Mouse (Mus musculus) intestine, embryonic 14.5 days (tissue): Measurements from ENCODE around the gene Olfr1394. TPM values are rescaled to one million over a fixed set of nuclear protein-coding genes. Genes with fewer than 3 reads are reported as not detected.

Source experiments
- ATAC-seq: fragments of 200-750 bp; cut with Nextera tagmentation; replicated peaks from 2 replicates; pipeline ENCODE4 v1.8.0; 2017; ENCODE audit warnings: low read depth, moderate number of reproducible peaks, moderate TSS enrichment, moderate library complexity; ENCODE audit not compliant: low FRiP score, low TSS enrichment
- DNase-seq: peaks from one replicate; pipeline ENCODE4 v3.0.0-alpha.2; 2018; ENCODE audit warnings: low spot score
- H3K27ac ChIP-seq: fragments of 300-500 bp; sonication (generic); 2 replicates; pipeline ENCODE4 v1.5.1; 2014; ENCODE audit warnings: low read depth, mild to moderate bottlenecking, control low read depth
- H3K27me3 ChIP-seq: fragments of 300-500 bp; sonication (generic); replicated peaks from 2 replicates; pipeline ENCODE4 v1.6.1; 2014; ENCODE audit warnings: low read length, control low read depth; ENCODE audit not compliant: control insufficient read depth, insufficient read depth
- H3K36me3 ChIP-seq: fragments of 300-500 bp; sonication (generic); 2 replicates; pipeline ENCODE4 v1.6.1; 2014; ENCODE audit warnings: low read length, control low read depth; ENCODE audit not compliant: control insufficient read depth, insufficient read depth
- H3K4me1 ChIP-seq: fragments of 300-500 bp; sonication (generic); replicated peaks from 2 replicates; pipeline ENCODE4 v1.6.1; 2014; ENCODE audit warnings: low read length, control low read depth, mixed read lengths; ENCODE audit not compliant: control insufficient read depth, insufficient read depth
- H3K4me2 ChIP-seq: fragments of 300-500 bp; sonication (generic); 2 replicates; pipeline ENCODE4 v1.6.1; 2014; ENCODE audit warnings: low read length
- H3K4me3 ChIP-seq: fragments of 300-500 bp; sonication (generic); 2 replicates; pipeline ENCODE4 v1.5.1; 2014; ENCODE audit warnings: low read depth, low read length, control low read depth, mixed read lengths
- H3K9ac ChIP-seq: fragments of 300-500 bp; sonication (generic); 2 replicates; pipeline ENCODE4 v1.6.1; 2014; ENCODE audit warnings: mild to moderate bottlenecking, low read length
- H3K9me3 ChIP-seq: fragments of 300-500 bp; sonication (generic); 2 replicates; pipeline ENCODE4 v1.6.1; 2016; ENCODE audit warnings: low read length, control low read depth; ENCODE audit not compliant: control insufficient read depth
- WGBS: fragments of 180-500 bp; shearing (Covaris S2); extraction: QIAGEN DNeasy Blood & Tissue Kit; methylation state at CpG from one replicate; pipeline ENCODE4 v1.1.7; 2014; 5-methylcytosine and 5-hydroxymethylcytosine counted together
- polyA plus RNA-seq: library from polyadenylated mRNA; unstranded; fragments of >200 nt; fragmentation: Nextera tagmentation; extraction: Ambion mirVana; gene quantifications from 2 replicates; pipeline ENCODE4 v1.2.1, GENCODE M21; 2014

Gene Olfr1394
- polyA plus RNA-seq, 1 experiment from 2014 or later: not detected

GRCm38 (mm10) chr11:49201142-49201541 lies 47.0 kb downstream of the Olfr1394 start:
- no peak for ATAC-seq
- H3K9me3 ChIP-seq: no peaks in the 10 kb centered on the region
- H3K4me3 ChIP-seq: no peak overlapping the region
- H3K9ac ChIP-seq: no peak overlapping the region
- no peak overlapping the region for H3K4me2 ChIP-seq
- H3K27me3 ChIP-seq: no peaks in the 10 kb centered on the region
- peaks cover under 1% of the 10 kb centered on the region; the same call in 1 of the 2 replicates for H3K36me3 ChIP-seq
- no peak overlapping the region for H3K27ac ChIP-seq
- no peak for DNase-seq
- H3K4me1 ChIP-seq: peaks cover 8% of the 10 kb centered on the region; the same call in 1 of the 2 replicates

- Histone ChIP-seq H3K4me2 (peak overlapping the region; percentile 84), H3K9me3 (no peaks in the 10 kb centered on the region), H3K27ac (peak overlapping the region; percentile 100; the same call in 1 of the 2 replicates), H3K4me1 (peaks cover 8% of the 10 kb centered on the region; the same call in 1 of the 2 replicates), H3K27me3 (no peaks in the 10 kb centered on the region), H3K4me3 (peak overlapping the region; percentile 94), H3K9ac (peak overlapping the region; percentile 99), H3K36me3 (peaks cover 9% of the 10 kb centered on the region)
- no peak for DNase-seq
- WGBS: 45% methylated on average over 2 of the region's 2 CpGs
- ATAC-seq: no peak
These were observed 47.9 kb downstream of the Olfr1394 start for GRCm38 (mm10) chr11:49202071-49202470.

DNA sequence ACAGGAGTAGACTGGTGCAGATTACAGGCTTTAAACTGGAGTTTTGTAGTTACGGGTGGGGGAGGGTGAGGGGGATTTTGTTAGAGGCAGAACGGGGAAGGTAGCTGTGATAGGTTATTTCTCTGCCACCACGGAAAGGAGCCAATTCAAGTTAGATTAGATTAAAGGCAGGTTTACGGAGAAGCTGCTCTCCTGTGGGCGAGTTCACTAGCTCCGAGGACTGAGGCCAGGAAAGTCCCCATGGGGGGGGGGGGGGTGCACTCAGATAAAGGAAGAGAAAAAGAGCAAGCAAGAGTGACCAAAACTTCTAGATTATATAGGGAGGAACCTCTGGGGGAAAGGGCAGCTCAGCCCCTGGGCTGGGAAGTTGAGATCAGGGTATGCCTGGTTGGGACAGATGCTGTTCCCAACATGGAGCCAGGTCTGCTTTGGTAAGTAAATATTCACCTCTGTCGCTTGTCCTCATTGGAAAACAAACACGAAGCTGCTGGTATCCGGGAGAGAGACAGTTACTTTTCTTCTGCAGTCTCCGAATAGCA lies 48.4 kb downstream of the Olfr1394 start:
- peaks cover 8% of the 10 kb centered on the region; the same call in 1 of the 2 replicates for H3K4me1 ChIP-seq
- WGBS: 3% methylated on average over 10 of the region's 10 CpGs
- H3K9me3 ChIP-seq: no peaks in the 10 kb centered on the region
- DNase-seq (peak; percentile 77), ATAC-seq (peak; percentile 33)
- peaks cover 12% of the 10 kb centered on the region for H3K36me3 ChIP-seq
- H3K4me2 ChIP-seq: peak overlapping the region; percentile 84
- peak overlapping the region; percentile 94 for H3K4me3 ChIP-seq
- H3K9ac ChIP-seq: peak overlapping the region; percentile 99
- H3K27me3 ChIP-seq: no peaks in the 10 kb centered on the region
- peak overlapping the region; percentile 100 for H3K27ac ChIP-seq

DNA sequence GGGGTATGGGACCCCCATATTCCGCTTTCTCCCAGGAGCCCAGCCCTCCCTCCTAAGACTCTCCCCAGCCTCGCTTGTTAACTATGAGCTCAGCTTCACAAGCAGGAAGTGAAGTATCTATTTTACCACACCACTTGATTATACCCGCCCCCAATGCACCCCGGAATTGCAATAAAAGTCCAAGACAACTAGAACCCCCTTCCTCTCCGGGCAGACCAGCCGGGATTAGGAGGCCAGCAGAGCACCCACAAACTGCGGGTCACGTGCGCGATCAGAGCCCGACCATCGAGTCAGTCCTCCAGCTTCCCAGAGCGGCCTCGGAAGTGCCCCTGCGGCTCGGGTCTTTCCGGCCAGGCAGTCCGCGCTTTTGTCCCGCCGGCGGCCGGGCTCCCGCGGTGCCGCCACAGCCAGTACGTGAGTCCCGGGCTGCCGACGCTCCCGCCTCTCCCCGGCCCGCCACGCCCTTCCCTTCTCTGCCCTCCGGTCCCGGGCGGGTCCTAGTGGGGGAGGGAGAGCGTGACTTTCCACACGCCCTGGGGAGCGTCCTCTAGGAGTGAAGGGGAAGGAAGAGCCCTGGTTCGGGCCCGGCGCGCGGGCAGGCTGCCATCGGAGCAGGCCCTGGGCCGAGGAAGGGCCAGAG lies 49.1 kb downstream of the Olfr1394 start, which contains the start of gene Zfp62:
TSS of gene Zfp62 (plus strand) at position 164 of the 640 bp plus-strand sequence.
- DNase-seq (peak; percentile 99), ATAC-seq (peak; percentile 90)
- Histone ChIP-seq H3K4me1 (peaks cover 8% of the 10 kb centered on the region; the same call in 1 of the 2 replicates), H3K36me3 (peaks cover 16% of the 10 kb centered on the region), H3K27ac (peak within 1 kb of the TSS; percentile 100), H3K27me3 (no peaks in the 10 kb centered on the region), H3K9me3 (no peaks in the 10 kb centered on the region), H3K9ac (peak within 1 kb of the TSS; percentile 99), H3K4me3 (peak within 1 kb of the TSS; percentile 94), H3K4me2 (peak within 1 kb of the TSS; percentile 84)
- WGBS: under 1% methylated on average over 43 of the region's 47 CpGs

DNA sequence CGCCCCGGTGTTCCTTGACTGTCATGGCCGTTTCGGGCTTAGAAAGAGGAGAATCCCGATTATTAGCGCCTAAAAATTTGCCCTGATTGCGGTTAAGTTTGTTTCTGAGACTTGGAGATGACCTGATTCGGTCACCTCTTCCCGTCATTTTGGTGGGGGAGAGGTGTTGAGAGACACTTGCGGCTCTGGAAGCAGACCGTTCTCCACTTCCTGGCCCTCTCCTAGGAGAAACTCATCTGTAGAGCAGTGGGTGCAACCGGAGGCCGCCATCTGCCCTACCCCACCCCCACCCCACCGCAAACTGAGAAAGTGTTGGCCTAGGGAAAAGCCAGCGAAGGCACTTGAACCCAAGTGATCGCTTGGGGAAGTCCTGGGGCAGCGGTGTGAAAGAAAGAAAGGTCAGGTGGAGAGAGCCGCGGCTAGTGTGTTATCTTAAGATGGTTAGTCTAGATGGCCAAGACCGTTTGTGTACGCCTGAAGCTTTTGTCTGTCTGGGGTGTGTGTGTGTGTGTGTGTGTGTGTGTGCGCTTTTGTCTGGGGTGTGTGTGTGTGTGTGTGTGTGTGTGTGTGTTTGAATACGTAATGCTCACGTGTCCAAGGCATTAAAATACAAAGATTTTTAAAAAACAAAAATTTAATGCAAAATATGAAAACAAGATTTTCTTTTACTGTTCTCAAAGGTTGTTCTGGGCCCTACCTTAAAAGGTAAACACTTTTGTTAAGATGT lies 49.8 kb downstream of the Olfr1394 start:
- Histone ChIP-seq H3K27ac (peak overlapping the region; percentile 100), H3K27me3 (no peaks in the 10 kb centered on the region), H3K9me3 (no peaks in the 10 kb centered on the region), H3K9ac (peak overlapping the region; percentile 99), H3K4me3 (peak overlapping the region; percentile 94), H3K4me2 (peak overlapping the region; percentile 84), H3K4me1 (peaks cover 8% of the 10 kb centered on the region; the same call in 1 of the 2 replicates), H3K36me3 (peaks cover 16% of the 10 kb centered on the region)
- peak; percentile 75 for ATAC-seq
- DNase-seq: no peak
- WGBS: 0% methylated on average over 24 of the region's 24 CpGs

GRCm38 (mm10) chr11:49205080-49205590 lies 51.0 kb downstream of the Olfr1394 start:
- H3K36me3 ChIP-seq: peaks cover 16% of the 10 kb centered on the region
- ATAC-seq: no peak
- no peak for DNase-seq
- H3K9me3 ChIP-seq: no peaks in the 10 kb centered on the region
- H3K27me3 ChIP-seq: no peaks in the 10 kb centered on the region
- peak overlapping the region; percentile 94; the same call in 1 of the 2 replicates for H3K4me3 ChIP-seq
- H3K4me1 ChIP-seq: peaks cover 8% of the 10 kb centered on the region; the same call in 1 of the 2 replicates
- 85% methylated on average over 6 of the region's 6 CpGs for WGBS
- H3K4me2 ChIP-seq: peak overlapping the region; percentile 84
- no peak overlapping the region for H3K27ac ChIP-seq
- no peak overlapping the region for H3K9ac ChIP-seq

DNA sequence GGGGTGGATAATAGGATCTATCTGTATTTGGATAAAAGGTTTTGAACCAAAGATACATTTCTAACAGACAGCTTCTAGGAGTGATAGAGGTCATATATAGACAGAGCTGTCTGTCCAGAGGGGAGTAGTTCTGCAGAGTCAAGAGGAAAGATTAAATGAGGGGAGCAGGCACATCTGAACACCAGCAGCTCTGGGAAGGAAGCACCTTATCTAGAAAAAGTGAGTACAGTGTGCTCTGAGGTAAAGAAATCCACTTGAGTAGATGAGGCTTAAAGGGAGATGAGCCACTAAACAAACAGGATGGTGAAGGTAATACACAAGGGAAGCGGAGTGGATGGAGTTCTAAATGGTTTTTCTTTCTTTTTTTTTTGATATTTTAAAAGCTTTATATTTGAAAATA lies 53.3 kb downstream of the Olfr1394 start:
- Histone ChIP-seq H3K36me3 (peaks cover 16% of the 10 kb centered on the region), H3K4me2 (no peak overlapping the region), H3K4me1 (peaks cover 8% of the 10 kb centered on the region; the same call in 1 of the 2 replicates), H3K27ac (no peak overlapping the region), H3K27me3 (no peaks in the 10 kb centered on the region), H3K4me3 (no peak overlapping the region), H3K9ac (no peak overlapping the region), H3K9me3 (no peaks in the 10 kb centered on the region)
- DNase-seq (no peak), ATAC-seq (no peak)
- WGBS: 91% methylated on average over 1 of the region's 1 CpGs
